Mouse (Mus musculus) hindbrain, embryonic 10.5 days (tissue): ENCODE results near the gene Wfdc1. TPM values are rescaled to one million over a fixed set of nuclear protein-coding genes. Genes with fewer than 3 reads are reported as not detected.

ENCODE experiments used
- DNase-seq: peaks from one replicate; pipeline ENCODE4 v3.0.0-alpha.2; 2017; ENCODE audit warnings: low spot score
- H3K27ac ChIP-seq: fragments of 300-500 bp; sonication (generic); 2 replicates; pipeline ENCODE4 v1.5.1; 2016; ENCODE audit warnings: mild to moderate bottlenecking, moderate library complexity
- H3K27me3 ChIP-seq: fragments of 300-500 bp; sonication (generic); 2 replicates; pipeline ENCODE4 v1.6.1; 2016; ENCODE audit warnings: mild to moderate bottlenecking; ENCODE audit not compliant: poor library complexity, insufficient read depth, severe bottlenecking
- H3K36me3 ChIP-seq: fragments of 300-500 bp; sonication (generic); 2 replicates; pipeline ENCODE4 v1.6.1; 2016; ENCODE audit warnings: mild to moderate bottlenecking, moderate library complexity
- H3K4me1 ChIP-seq: fragments of 300-500 bp; sonication (generic); replicated peaks from 2 replicates; pipeline ENCODE4 v1.6.1; 2016; ENCODE audit warnings: mild to moderate bottlenecking
- H3K4me3 ChIP-seq: fragments of 300-500 bp; sonication (generic); 2 replicates; pipeline ENCODE4 v1.5.1; 2016; ENCODE audit warnings: mild to moderate bottlenecking, moderate library complexity
- H3K9me3 ChIP-seq: fragments of 300-500 bp; sonication (generic); 2 replicates; pipeline ENCODE4 v1.6.1; 2016; ENCODE audit warnings: mild to moderate bottlenecking, moderate library complexity
- WGBS: fragments of 180-500 bp; shearing (Covaris S2); methylation state at CpG from one replicate; pipeline ENCODE4 v1.1.7; 2016; 5-methylcytosine and 5-hydroxymethylcytosine counted together
- polyA plus RNA-seq: library from polyadenylated mRNA; unstranded; fragments of >200 nt; fragmentation: Nextera tagmentation; extraction: Ambion mirVana; gene quantifications from 2 replicates; pipeline ENCODE4 v1.2.1, GENCODE M21; 2016

Gene Wfdc1
- polyA plus RNA-seq = 9.6 and 11.6 TPM in 2 replicates

DNA sequence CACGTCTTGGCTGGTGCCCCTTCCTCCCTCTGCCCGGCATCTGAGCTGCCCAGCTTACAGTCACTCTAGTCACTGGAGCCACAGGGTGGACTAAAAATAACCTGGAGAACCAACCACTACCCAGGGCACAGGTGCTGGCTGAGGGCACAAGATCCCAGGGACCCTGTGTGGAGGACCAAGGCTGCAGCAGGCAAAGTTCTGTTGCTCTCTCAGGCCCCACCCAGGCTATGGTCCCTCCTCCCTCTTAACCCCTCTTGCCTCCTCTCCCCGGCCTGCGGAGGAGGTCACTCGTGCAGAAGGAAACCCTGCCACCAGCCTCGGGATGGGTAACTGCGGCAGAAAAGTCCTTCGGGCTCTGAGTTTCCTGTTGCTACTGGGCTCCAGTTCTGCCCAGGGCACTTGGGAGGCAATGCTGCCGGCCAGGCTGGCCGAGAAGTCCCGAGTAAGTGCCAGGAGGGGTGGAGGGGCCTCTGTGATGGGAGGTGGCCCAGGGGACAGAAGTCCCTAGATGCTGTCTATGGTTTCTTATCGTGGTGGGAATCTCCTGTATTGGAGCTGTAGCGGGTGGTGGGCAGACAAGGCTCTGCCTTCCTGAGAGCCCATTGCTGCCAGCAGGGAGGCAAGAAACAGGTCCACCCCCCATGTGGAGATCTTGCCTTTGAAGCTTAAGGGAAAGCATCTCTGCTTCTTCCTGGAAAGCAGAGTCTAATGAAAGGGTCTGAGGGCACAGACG is at the start of gene Wfdc1:
Gene Wfdc1, plus strand, starts transcription at position 147 of the 733 bp plus-strand sequence.
- Histone ChIP-seq H3K27ac (peak within 1 kb of the TSS; percentile 63), H3K4me1 (peaks cover 73% of the 10 kb centered on the region), H3K4me3 (0 out of 2 replicates have a peak within 1 kb of the TSS, but pooled peaks have one; percentile 28), H3K27me3 (peaks cover 24% of the 10 kb centered on the region), H3K9me3 (no peaks in the 10 kb centered on the region), H3K36me3 (no peaks in the 10 kb centered on the region)
- 19% methylated on average over 14 of the region's 14 CpGs for WGBS
- DNase-seq = no peak

DNA sequence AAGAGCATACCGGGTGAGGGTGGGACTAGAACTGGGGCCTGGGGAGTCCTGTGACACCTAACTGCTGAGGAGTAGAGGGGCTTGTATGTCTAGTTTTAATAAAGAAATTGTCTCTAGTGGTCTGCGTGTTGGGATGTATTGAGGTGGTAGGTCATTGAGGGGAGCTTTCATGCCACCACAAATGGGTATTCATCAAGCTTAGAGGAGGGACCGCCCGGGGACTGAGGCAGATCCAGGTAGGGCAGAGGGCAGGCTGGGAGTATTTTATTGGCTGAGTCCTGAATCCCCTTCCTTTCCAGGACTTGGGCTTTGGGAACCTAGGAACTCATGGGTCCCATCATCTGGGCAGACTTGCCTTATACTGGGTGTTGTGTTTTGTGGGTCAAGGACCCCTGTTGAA is 49.4 kb upstream of the Wfdc1 start:
- Histone ChIP-seq H3K4me1 (peaks cover 25% of the 10 kb centered on the region), H3K27ac (peak overlapping the region; percentile 29; the same call in 1 of the 2 replicates), H3K36me3 (no peaks in the 10 kb centered on the region), H3K27me3 (peaks cover 21% of the 10 kb centered on the region), H3K9me3 (no peaks in the 10 kb centered on the region), H3K4me3 (no peak overlapping the region)
- WGBS = 91% methylated on average over 4 of the region's 4 CpGs
- no peak for DNase-seq

DNA sequence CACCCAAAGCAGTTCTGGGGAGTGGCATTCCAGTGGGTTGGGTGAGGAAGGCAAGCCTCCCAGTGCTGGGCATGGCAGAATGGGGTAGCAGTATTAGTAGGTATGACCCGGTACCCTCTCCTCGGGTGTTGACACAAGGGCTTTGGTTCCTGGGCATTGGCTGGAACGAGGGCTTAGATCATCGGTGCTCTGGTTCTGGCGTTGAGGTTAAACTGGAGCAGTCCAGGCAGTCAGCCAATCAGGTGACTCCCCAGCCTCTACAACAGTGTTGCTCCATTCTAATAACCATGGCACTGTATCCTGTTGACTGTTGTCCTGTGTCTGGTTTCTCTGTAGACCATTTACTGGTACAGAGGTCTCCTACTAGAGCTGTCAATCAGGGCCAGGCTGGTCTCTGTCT is 48.6 kb upstream of the Wfdc1 start:
- Histone ChIP-seq H3K36me3 (no peaks in the 10 kb centered on the region), H3K9me3 (no peaks in the 10 kb centered on the region), H3K27me3 (peaks cover 21% of the 10 kb centered on the region), H3K4me3 (no peak overlapping the region), H3K4me1 (peaks cover 29% of the 10 kb centered on the region), H3K27ac (no peak overlapping the region)
- no peak for DNase-seq
- WGBS = 90% methylated on average over 5 of the region's 5 CpGs

GRCm38 (mm10) chr8:119618887-119619286 is 47.3 kb upstream of the Wfdc1 start:
- Histone ChIP-seq H3K36me3 (no peaks in the 10 kb centered on the region), H3K27me3 (peaks cover 21% of the 10 kb centered on the region), H3K4me1 (peaks cover 34% of the 10 kb centered on the region), H3K9me3 (no peaks in the 10 kb centered on the region), H3K4me3 (no peak overlapping the region), H3K27ac (peak overlapping the region; percentile 35; the same call in 1 of the 2 replicates)
- WGBS = 69% methylated on average over 5 of the region's 5 CpGs
- no peak for DNase-seq

GRCm38 (mm10) chr8:119620116-119620840 is 45.9 kb upstream of the Wfdc1 start:
- no peaks in the 10 kb centered on the region for H3K36me3 ChIP-seq
- no peaks in the 10 kb centered on the region for H3K9me3 ChIP-seq
- WGBS = 73% methylated on average over 6 of the region's 6 CpGs
- peaks cover 18% of the 10 kb centered on the region for H3K27me3 ChIP-seq
- no peak overlapping the region for H3K4me3 ChIP-seq
- H3K27ac ChIP-seq = no peak overlapping the region
- peaks cover 34% of the 10 kb centered on the region for H3K4me1 ChIP-seq
- DNase-seq = no peak

DNA sequence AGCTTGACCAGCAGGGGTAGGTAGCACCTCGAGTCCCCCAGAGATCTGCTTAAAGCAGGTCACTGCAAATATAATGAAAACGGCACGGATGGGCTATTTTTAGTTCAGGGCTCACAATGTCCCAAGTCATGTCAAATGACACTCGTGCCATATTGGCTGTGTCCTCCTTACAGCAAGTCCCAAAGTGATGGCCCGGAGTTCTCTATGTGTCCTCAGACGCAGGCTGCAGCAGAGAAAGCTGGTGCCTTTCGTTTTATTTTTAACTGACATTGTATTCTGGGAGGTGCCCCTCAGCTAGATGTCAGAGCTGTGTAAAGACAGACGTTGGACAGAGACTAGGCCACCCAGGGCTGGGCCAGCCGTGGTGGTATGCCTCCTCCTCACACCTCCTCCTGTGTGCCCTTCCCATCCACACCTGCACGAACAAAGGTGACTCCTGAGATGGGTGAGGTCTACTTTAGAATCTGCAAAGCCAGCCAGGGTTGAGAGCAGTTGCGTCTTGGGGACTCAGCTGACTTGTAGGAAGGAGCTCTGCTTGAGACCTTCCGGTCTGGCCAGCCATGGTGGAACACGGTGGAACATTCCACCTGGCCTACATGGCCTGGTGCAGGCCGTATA is 45.2 kb upstream of the Wfdc1 start:
- H3K9me3 ChIP-seq = no peaks in the 10 kb centered on the region
- no peak overlapping the region for H3K4me3 ChIP-seq
- no peak for DNase-seq
- H3K36me3 ChIP-seq = no peaks in the 10 kb centered on the region
- WGBS = 88% methylated on average over 14 of the region's 14 CpGs
- H3K27me3 ChIP-seq = peaks cover 14% of the 10 kb centered on the region; the same call in 1 of the 2 replicates
- peaks cover 35% of the 10 kb centered on the region for H3K4me1 ChIP-seq
- no peak overlapping the region for H3K27ac ChIP-seq

GRCm38 (mm10) chr8:119622555-119622954 is 43.6 kb upstream of the Wfdc1 start:
- Histone ChIP-seq H3K27me3 (peaks cover 8% of the 10 kb centered on the region; the same call in 1 of the 2 replicates), H3K4me3 (no peak overlapping the region), H3K36me3 (no peaks in the 10 kb centered on the region), H3K4me1 (peaks cover 42% of the 10 kb centered on the region), H3K27ac (no peak overlapping the region), H3K9me3 (no peaks in the 10 kb centered on the region)
- WGBS = 60% methylated on average over 4 of the region's 4 CpGs
- no peak for DNase-seq

GRCm38 (mm10) chr8:119623061-119623460 is 43.1 kb upstream of the Wfdc1 start:
- Histone ChIP-seq H3K9me3 (no peaks in the 10 kb centered on the region), H3K4me3 (no peak overlapping the region), H3K4me1 (peaks cover 47% of the 10 kb centered on the region), H3K27me3 (peaks cover 8% of the 10 kb centered on the region; the same call in 1 of the 2 replicates), H3K36me3 (no peaks in the 10 kb centered on the region), H3K27ac (no peak overlapping the region)
- 80% methylated on average over 8 of the region's 8 CpGs for WGBS
- no peak for DNase-seq

- no peaks in the 10 kb centered on the region for H3K36me3 ChIP-seq
- H3K27me3 ChIP-seq = peaks cover 8% of the 10 kb centered on the region; the same call in 1 of the 2 replicates
- 90% methylated on average over 1 of the region's 1 CpGs for WGBS
- 0 out of 2 replicates have a peak overlapping the region, but pooled peaks have one; percentile 5 for H3K27ac ChIP-seq
- no peak overlapping the region for H3K4me3 ChIP-seq
- no peak for DNase-seq
- H3K9me3 ChIP-seq = no peaks in the 10 kb centered on the region
- peaks cover 47% of the 10 kb centered on the region for H3K4me1 ChIP-seq
These were observed 42.4 kb upstream of the Wfdc1 start for GRCm38 (mm10) chr8:119623744-119624143.

DNA sequence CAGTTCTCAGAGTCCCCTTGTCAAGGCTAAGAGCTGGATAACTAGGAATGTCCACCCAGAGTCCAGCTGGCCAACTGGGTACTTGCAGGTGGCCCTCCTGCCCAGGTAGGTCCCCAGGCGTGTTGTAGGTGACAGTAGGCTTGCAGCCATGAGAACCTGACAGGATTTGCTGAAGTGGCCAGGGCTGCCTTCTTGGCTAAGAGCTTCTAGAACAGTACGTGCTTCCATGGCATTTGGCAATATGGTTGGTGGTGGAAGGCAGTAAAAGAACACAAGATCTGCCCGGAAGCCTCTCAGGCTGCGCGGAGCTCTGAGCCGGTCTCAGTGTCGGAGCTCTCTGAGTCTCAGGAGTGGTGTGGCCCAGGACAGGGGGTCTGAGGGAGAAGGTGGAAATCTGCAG is 41.2 kb upstream of the Wfdc1 start:
- DNase-seq = no peak
- Histone ChIP-seq H3K9me3 (no peaks in the 10 kb centered on the region), H3K27me3 (peaks cover 8% of the 10 kb centered on the region; the same call in 1 of the 2 replicates), H3K36me3 (no peaks in the 10 kb centered on the region), H3K4me1 (peaks cover 55% of the 10 kb centered on the region), H3K4me3 (no peak overlapping the region), H3K27ac (no peak overlapping the region)
- WGBS = 87% methylated on average over 7 of the region's 7 CpGs

- no peak for DNase-seq
- Histone ChIP-seq H3K27ac (0 out of 2 replicates have a peak overlapping the region, but pooled peaks have one; percentile 19), H3K36me3 (no peaks in the 10 kb centered on the region), H3K27me3 (peaks cover 8% of the 10 kb centered on the region; the same call in 1 of the 2 replicates), H3K4me1 (peaks cover 57% of the 10 kb centered on the region), H3K9me3 (no peaks in the 10 kb centered on the region), H3K4me3 (no peak overlapping the region)
- WGBS = 79% methylated on average over 22 of the region's 22 CpGs
These were observed 40.4 kb upstream of the Wfdc1 start for GRCm38 (mm10) chr8:119625788-119626187.

GRCm38 (mm10) chr8:119627199-119627598 is 39.0 kb upstream of the Wfdc1 start:
- Histone ChIP-seq H3K36me3 (no peaks in the 10 kb centered on the region), H3K27ac (peak overlapping the region; percentile 62; the same call in 1 of the 2 replicates), H3K9me3 (no peaks in the 10 kb centered on the region), H3K4me1 (peaks cover 71% of the 10 kb centered on the region), H3K4me3 (no peak overlapping the region), H3K27me3 (peaks cover 12% of the 10 kb centered on the region; the same call in 1 of the 2 replicates)
- WGBS = 83% methylated on average over 7 of the region's 7 CpGs
- DNase-seq = no peak
